Mouse (Mus musculus): ENCODE results near the gene Wfdc11.
"Not testable (repeated sequence)": the region's sequence is repeated elsewhere in the genome, so short reads cannot be mapped to it uniquely, and the experiment has no call there.

The Wfdc11 gene

GRCm38 (mm10) chr2:164673987-164674386 lies at the start of gene Wfdc11:
TSS of gene Wfdc11 (minus strand) at chr2:164674087.
- DNase-seq: no peak

- no peak for DNase-seq
These were observed 49.4 kb upstream of the Wfdc11 start for GRCm38 (mm10) chr2:164723276-164723675.

GRCm38 (mm10) chr2:164716194-164716786 lies 42.4 kb upstream of the Wfdc11 start:
- DNase-seq: not testable (repeated sequence)

- no peak for DNase-seq
These were observed 41.1 kb upstream of the Wfdc11 start, which contains the start of gene Spint5 for GRCm38 (mm10) chr2:164715005-164715404. TSS of gene Spint5 (plus strand) at chr2:164715305.

GRCm38 (mm10) chr2:164705991-164706390 lies 32.1 kb upstream of the Wfdc11 start:
- DNase-seq: no peak

- DNase-seq: no peak
These were observed 31.4 kb upstream of the Wfdc11 start for GRCm38 (mm10) chr2:164705328-164705727.

- DNase-seq: no peak
These were observed 30.3 kb upstream of the Wfdc11 start for GRCm38 (mm10) chr2:164704235-164704634.

GRCm38 (mm10) chr2:164701761-164702160 lies 27.9 kb upstream of the Wfdc11 start:
- no peak for DNase-seq

GRCm38 (mm10) chr2:164700959-164701358 lies 27.1 kb upstream of the Wfdc11 start:
- DNase-seq: no peak

GRCm38 (mm10) chr2:164698201-164698600 lies 24.3 kb upstream of the Wfdc11 start, which contains the start of gene Spint4:
TSS of gene Spint4 (plus strand) at chr2:164698501.
- no peak for DNase-seq

- no peak for DNase-seq
These were observed 10.9 kb upstream of the Wfdc11 start, which contains the start of gene Wfdc13 for GRCm38 (mm10) chr2:164684807-164685206. TSS of gene Wfdc13 (plus strand) at chr2:164685107.

- peak; percentile 70 for DNase-seq
These were observed 6.0 kb upstream of the Wfdc11 start for GRCm38 (mm10) chr2:164679906-164680305.

- DNase-seq: peak; percentile 91
These were observed 5.2 kb upstream of the Wfdc11 start for GRCm38 (mm10) chr2:164678848-164679625.

- peak; percentile 8 for DNase-seq
These were observed 3.2 kb upstream of the Wfdc11 start for GRCm38 (mm10) chr2:164676916-164677685.

GRCm38 (mm10) chr2:164676103-164676502 lies 2.2 kb upstream of the Wfdc11 start:
- no peak for DNase-seq

- no peak for DNase-seq
These were observed 2.9 kb downstream of the Wfdc11 start for GRCm38 (mm10) chr2:164670938-164671337.

GRCm38 (mm10) chr2:164670261-164670660 lies 3.6 kb downstream of the Wfdc11 start:
- DNase-seq: no peak

GRCm38 (mm10) chr2:164664851-164665250 lies 9.0 kb downstream of the Wfdc11 start:
- no peak for DNase-seq

GRCm38 (mm10) chr2:164656483-164656882 lies 17.4 kb downstream of the Wfdc11 start, which contains the start of gene Wfdc9:
TSS of gene Wfdc9 (minus strand) at chr2:164656583.
- no peak for DNase-seq

- DNase-seq: peak; percentile 73
These were observed 18.0 kb downstream of the Wfdc11 start, which contains the start of gene Wfdc10 for GRCm38 (mm10) chr2:164655858-164656257. TSS of gene Wfdc10 (plus strand) at chr2:164656046.

- peak; percentile 11 for DNase-seq
These were observed 31.8 kb downstream of the Wfdc11 start for GRCm38 (mm10) chr2:164641881-164642673.

- peak; percentile 35 for DNase-seq
These were observed 32.8 kb downstream of the Wfdc11 start for GRCm38 (mm10) chr2:164641129-164641528.

All from lung, postnatal 36 days (tissue).